Mouse (Mus musculus) heart, embryonic 13.5 days (tissue): ENCODE measurements around the gene Larp4. TPM values are rescaled to one million over a fixed set of nuclear protein-coding genes. Genes with fewer than 3 reads are reported as not detected.

ENCODE experiments used
- ATAC-seq: fragments of 200-750 bp; cut with Nextera tagmentation; 2 replicates; pipeline ENCODE4 v1.8.0; 2017; ENCODE audit warnings: moderate TSS enrichment; ENCODE audit not compliant: insufficient number of reproducible peaks, low FRiP score, low TSS enrichment; ENCODE audit errors: extremely low read depth
- H3K27ac ChIP-seq: fragments of 300-500 bp; sonication (generic); replicated peaks from 2 replicates; pipeline ENCODE4 v1.5.1; 2015; ENCODE audit warnings: moderate library complexity, mild to moderate bottlenecking, inconsistent platforms
- H3K27me3 ChIP-seq: fragments of 300-500 bp; sonication (generic); replicated peaks from 2 replicates; pipeline ENCODE4 v1.6.1; 2015; ENCODE audit warnings: mild to moderate bottlenecking, inconsistent platforms
- H3K36me3 ChIP-seq: fragments of 300-500 bp; sonication (generic); 2 replicates; pipeline ENCODE4 v1.6.1; 2015; ENCODE audit warnings: mild to moderate bottlenecking, inconsistent platforms
- H3K4me1 ChIP-seq: fragments of 300-500 bp; sonication (generic); 2 replicates; pipeline ENCODE4 v1.6.1; 2015; ENCODE audit warnings: inconsistent platforms
- H3K4me2 ChIP-seq: fragments of 300-500 bp; sonication (generic); 2 replicates; pipeline ENCODE4 v1.6.1; 2015; ENCODE audit warnings: inconsistent platforms, mild to moderate bottlenecking, moderate library complexity
- H3K4me3 ChIP-seq: fragments of 300-500 bp; sonication (generic); 2 replicates; pipeline ENCODE4 v1.5.1; 2015; ENCODE audit warnings: moderate library complexity, mild to moderate bottlenecking, inconsistent platforms
- H3K9ac ChIP-seq: fragments of 300-500 bp; sonication (generic); 2 replicates; pipeline ENCODE4 v1.6.1; 2015; ENCODE audit warnings: inconsistent platforms, mild to moderate bottlenecking, moderate library complexity
- H3K9me3 ChIP-seq: fragments of 300-500 bp; sonication (generic); 2 replicates; pipeline ENCODE4 v1.6.1; 2016; ENCODE audit warnings: inconsistent platforms
- WGBS: fragments of 180-500 bp; shearing (Covaris S2); methylation state at CpG from one replicate; pipeline ENCODE4 v1.1.7; 2015; ENCODE audit warnings: mixed read lengths; 5-methylcytosine and 5-hydroxymethylcytosine counted together
- polyA plus RNA-seq: library from polyadenylated mRNA; unstranded; fragments of >200 nt; fragmentation: Nextera tagmentation; extraction: Ambion mirVana; gene quantifications from 2 replicates; pipeline ENCODE4 v1.2.1, GENCODE M21; 2015

The Larp4 gene
- polyA plus RNA-seq, 1 experiment from 2014 or later: 25.2 TPM

DNA sequence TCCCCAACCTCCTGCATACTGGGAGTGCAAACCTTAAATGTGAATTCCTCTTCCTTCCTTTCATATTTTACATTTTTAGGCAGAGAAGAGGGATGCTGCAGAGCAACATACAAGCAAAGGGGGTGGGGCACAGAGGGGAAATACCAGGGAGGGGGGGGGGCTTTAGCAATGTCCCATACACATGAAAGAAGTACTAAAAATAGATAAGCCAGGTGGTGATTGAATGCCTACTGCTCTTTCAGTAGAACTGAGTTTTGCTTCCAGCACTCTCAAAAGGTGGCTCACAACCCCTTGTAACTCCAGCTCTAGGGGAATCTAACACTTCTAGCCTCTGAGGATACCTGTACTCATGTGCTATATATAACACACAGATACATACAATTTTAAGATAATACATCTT is 36.3 kb downstream of the Larp4 start:
- H3K9ac ChIP-seq: no peak overlapping the region
- no peak overlapping the region for H3K4me3 ChIP-seq
- no peak overlapping the region for H3K27ac ChIP-seq
- H3K4me1 ChIP-seq: peaks cover 11% of the 10 kb centered on the region
- H3K4me2 ChIP-seq: no peak overlapping the region
- H3K27me3 ChIP-seq: no peaks in the 10 kb centered on the region
- no peaks in the 10 kb centered on the region for H3K9me3 ChIP-seq
- peaks cover 99% of the 10 kb centered on the region for H3K36me3 ChIP-seq
- ATAC-seq: no peak

- no peak for ATAC-seq
- Histone ChIP-seq H3K4me2 (no peak overlapping the region), H3K36me3 (peaks cover 23% of the 10 kb centered on the region), H3K4me3 (no peak overlapping the region), H3K4me1 (peaks cover 16% of the 10 kb centered on the region), H3K9ac (no peak overlapping the region), H3K27me3 (no peaks in the 10 kb centered on the region), H3K9me3 (no peaks in the 10 kb centered on the region), H3K27ac (no peak overlapping the region)
- 74% methylated on average over 6 of the region's 6 CpGs for whole genome bisulfite sequencing
Observed at GRCm38 (mm10) chr15:100018280-100018899, 48.5 kb downstream of the Larp4 start.

DNA sequence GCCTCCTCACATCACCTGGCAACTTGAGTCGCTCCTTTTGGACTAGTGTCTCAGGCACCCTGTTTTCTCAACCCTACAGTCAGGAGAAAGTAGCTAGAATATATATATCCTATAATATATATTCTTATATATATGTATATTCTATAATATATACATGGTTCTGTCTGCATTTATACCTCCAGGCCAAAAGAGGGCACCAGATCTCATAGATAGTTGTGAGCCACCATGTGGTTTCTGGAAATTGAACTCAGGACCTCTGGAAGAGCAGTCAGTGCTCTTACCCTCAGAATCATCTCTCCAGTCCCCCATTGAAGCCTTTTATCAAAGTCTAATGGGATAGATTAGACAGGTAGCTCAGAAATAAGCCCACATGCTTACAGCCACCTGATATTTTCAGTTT is 51.3 kb downstream of the Larp4 start:
- Histone ChIP-seq H3K9me3 (no peaks in the 10 kb centered on the region), H3K4me3 (no peak overlapping the region), H3K4me2 (no peak overlapping the region), H3K27me3 (no peaks in the 10 kb centered on the region), H3K27ac (no peak overlapping the region), H3K9ac (no peak overlapping the region), H3K4me1 (peaks cover 21% of the 10 kb centered on the region), H3K36me3 (peaks cover 14% of the 10 kb centered on the region)
- no peak for ATAC-seq
- 96% methylated on average over 1 of the region's 1 CpGs for WGBS

DNA sequence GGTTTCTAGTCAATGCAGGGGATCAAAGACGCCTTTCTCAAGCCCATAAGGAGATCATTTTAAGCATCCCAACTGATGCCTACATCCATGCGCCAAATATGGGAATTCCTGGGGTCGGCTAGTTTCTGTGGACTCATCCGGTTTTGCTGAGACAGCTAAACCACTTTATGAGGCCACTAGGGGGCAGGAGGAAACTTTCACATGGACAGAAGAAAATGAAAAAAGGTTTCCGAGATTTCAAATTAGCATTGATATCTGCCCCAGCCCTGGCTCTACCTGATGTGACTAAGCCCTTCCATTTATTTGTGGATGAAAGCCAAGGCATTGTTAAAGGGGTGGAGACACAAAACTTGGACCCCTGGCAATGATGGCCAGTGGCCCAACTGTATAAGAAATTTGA is 53.1 kb downstream of the Larp4 start:
- no peak overlapping the region for H3K27ac ChIP-seq
- H3K27me3 ChIP-seq: no peaks in the 10 kb centered on the region
- H3K4me2 ChIP-seq: no peak overlapping the region
- no peaks in the 10 kb centered on the region for H3K9me3 ChIP-seq
- peaks cover 5% of the 10 kb centered on the region; the same call in 1 of the 2 replicates for H3K36me3 ChIP-seq
- peaks cover 21% of the 10 kb centered on the region for H3K4me1 ChIP-seq
- no peak overlapping the region for H3K4me3 ChIP-seq
- ATAC-seq: no peak
- 13% methylated on average over 5 of the region's 5 CpGs for WGBS
- no peak overlapping the region for H3K9ac ChIP-seq

DNA sequence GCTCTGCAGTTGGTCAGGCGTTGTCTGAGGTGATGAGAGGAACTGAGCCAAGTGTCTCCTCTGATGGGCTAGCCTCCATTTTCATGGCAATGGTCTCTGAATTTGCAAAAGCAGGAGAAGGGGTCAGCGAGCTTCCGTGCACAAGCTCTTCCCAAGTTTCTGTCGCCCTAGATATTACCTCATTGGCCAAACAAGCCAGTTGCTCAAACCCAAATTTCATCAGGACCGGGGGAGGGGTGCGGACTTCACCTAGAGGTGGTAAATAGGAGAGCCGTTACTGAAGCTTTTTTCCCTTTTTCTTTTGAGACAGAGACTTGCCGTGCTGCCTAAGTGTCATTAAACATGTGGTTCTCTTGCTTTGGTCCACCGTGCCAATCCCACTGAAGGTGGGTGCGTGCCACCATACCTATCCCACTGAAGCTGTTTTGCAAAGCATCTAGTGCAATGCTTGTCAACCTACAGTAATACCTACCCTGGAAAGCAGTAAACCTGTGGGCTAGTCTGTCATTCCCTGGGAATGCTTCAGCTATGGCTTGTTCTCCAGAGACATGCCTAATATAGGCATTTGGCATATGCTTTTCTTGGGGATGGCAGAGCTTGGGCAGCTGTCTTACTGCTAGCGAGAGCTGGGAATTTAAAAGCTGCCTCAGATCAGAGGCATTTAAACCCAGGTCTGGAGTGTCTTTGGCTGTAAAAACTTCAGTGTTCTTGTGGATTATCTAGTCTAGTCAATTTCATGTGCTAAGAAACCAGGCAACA is 55.4 kb downstream of the Larp4 start:
- ATAC-seq: no peak
- WGBS: 68% methylated on average over 11 of the region's 11 CpGs

GRCm38 (mm10) chr15:100028133-100028532 is 58.3 kb downstream of the Larp4 start:
- H3K9me3 ChIP-seq: no peaks in the 10 kb centered on the region
- H3K4me2 ChIP-seq: no peak overlapping the region
- no peaks in the 10 kb centered on the region for H3K27me3 ChIP-seq
- no peak overlapping the region for H3K4me3 ChIP-seq
- no peaks in the 10 kb centered on the region for H3K36me3 ChIP-seq
- H3K9ac ChIP-seq: no peak overlapping the region
- H3K4me1 ChIP-seq: peaks cover 7% of the 10 kb centered on the region; the same call in 1 of the 2 replicates
- no peak for ATAC-seq
- no peak overlapping the region for H3K27ac ChIP-seq
- 71% methylated on average over 2 of the region's 2 CpGs for WGBS

More for the DNA sequence above, 55.4 kb downstream of the Larp4 start:
- Histone ChIP-seq H3K4me1 (peaks cover 7% of the 10 kb centered on the region; the same call in 1 of the 2 replicates), H3K36me3 (peaks cover 5% of the 10 kb centered on the region; the same call in 1 of the 2 replicates), H3K27me3 (no peaks in the 10 kb centered on the region), H3K4me2 (no peak overlapping the region), H3K27ac (no peak overlapping the region), H3K9ac (no peak overlapping the region), H3K4me3 (no peak overlapping the region), H3K9me3 (no peaks in the 10 kb centered on the region)

GRCm38 (mm10) chr15:100029497-100029896 is 59.6 kb downstream of the Larp4 start:
- peaks cover 7% of the 10 kb centered on the region; the same call in 1 of the 2 replicates for H3K4me1 ChIP-seq
- H3K9ac ChIP-seq: no peak overlapping the region
- H3K4me3 ChIP-seq: no peak overlapping the region
- H3K9me3 ChIP-seq: no peaks in the 10 kb centered on the region
- WGBS: 69% methylated on average over 8 of the region's 8 CpGs
- H3K36me3 ChIP-seq: no peaks in the 10 kb centered on the region
- H3K27me3 ChIP-seq: no peaks in the 10 kb centered on the region
- H3K4me2 ChIP-seq: no peak overlapping the region
- no peak for ATAC-seq
- no peak overlapping the region for H3K27ac ChIP-seq

DNA sequence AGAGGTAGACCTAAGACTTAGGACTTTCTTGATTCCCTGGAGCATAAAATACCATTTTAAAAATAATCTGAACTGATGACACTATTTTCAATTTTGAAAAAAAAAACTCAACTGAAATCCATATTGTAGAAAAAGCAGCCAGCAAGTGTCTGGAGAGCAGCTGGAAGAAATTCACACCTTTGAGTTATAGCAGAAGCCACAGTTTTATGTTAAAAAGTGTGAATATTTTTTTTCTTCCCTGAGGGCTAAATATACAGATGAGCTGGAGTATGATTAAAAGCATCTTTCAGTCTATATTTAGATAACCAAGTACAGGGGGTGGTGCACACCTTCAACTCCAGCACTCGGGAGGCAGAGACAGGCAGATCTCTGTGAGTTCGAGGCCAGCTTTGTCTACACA is 60.0 kb downstream of the Larp4 start:
- Histone ChIP-seq H3K27me3 (no peaks in the 10 kb centered on the region), H3K9me3 (no peaks in the 10 kb centered on the region), H3K4me1 (peaks cover 6% of the 10 kb centered on the region; the same call in 1 of the 2 replicates), H3K27ac (no peak overlapping the region), H3K4me2 (no peak overlapping the region), H3K9ac (no peak overlapping the region), H3K4me3 (no peak overlapping the region), H3K36me3 (no peaks in the 10 kb centered on the region)
- WGBS: 75% methylated on average over 2 of the region's 2 CpGs
- ATAC-seq: no peak

GRCm38 (mm10) chr15:100032546-100032945 is 62.7 kb downstream of the Larp4 start:
- H3K27ac ChIP-seq: no peak overlapping the region
- H3K36me3 ChIP-seq: no peaks in the 10 kb centered on the region
- no peak overlapping the region for H3K9ac ChIP-seq
- no peak for ATAC-seq
- H3K4me1 ChIP-seq: 0 out of 2 replicates have a peak, but pooled peaks cover 2% of the 10 kb centered on the region
- H3K27me3 ChIP-seq: no peaks in the 10 kb centered on the region
- 85% methylated on average over 3 of the region's 3 CpGs for WGBS
- no peaks in the 10 kb centered on the region for H3K9me3 ChIP-seq
- H3K4me2 ChIP-seq: no peak overlapping the region
- no peak overlapping the region for H3K4me3 ChIP-seq

DNA sequence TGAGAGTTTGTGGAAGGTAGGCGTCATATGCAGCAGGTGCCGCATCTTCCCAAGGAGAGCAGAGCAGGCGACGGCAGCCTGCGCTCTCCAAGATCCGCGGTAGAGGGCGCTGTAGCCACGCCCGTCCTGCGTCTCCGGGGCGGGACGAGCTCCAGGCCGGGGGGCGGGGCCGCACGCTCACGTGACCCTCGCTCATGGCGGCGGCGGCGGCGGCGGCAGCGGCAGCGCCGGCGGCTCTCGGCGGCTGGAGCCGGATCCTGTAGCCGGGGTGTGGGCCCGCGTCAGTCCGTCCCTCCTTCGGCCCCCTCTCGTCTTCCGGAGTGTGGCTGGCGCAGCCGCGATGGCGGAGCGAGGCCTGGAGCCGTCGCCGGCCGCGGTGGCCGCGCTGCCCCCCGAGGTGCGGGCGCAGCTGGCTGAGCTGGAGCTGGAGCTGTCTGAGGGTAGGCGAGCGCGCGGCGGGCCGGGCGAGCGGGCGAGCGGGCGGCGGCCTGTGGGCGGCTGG is 68.7 kb downstream of the Larp4 start, which contains the start of gene Dip2b:
Gene Dip2b, plus strand, starts transcription at position 195 of the 502 bp plus-strand sequence.
- peak within 1 kb of the TSS; percentile 87 for H3K4me2 ChIP-seq

DNA sequence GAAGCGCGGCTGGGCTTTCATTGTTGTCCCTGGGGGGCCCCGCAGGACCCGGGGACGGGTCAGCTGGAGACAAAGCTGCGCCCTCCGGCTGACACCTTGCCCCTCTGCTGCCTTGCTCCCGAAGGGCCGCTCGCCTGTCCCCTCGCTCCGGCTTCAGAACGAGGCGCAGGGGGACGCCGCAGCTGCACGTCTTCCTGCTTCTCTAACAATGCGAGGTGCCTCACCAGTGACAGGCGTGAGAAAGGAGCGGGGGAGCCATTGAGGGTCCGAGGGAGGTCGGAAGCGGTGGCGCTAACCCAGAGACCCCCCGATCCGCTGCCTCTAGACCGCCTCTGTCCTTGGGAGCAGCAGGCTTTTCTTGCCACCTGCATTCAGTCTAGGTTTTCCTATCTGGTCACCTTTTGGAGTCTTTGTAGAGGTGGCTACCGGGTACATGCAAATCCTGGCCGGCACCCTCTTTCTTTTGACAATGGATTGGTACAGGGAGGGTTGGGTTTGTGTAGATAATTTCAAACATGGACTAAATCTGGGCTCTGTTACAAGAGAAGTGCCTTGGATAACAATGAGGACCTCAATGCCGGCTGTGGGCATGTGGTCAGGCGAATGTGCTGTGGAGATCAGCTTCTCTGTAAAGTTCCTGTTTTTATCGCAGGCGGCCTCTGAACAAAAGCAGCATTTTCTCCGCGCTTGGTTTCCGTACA is 69.3 kb downstream of the Larp4 start:
- no peak; the same call in 1 of the 2 replicates for ATAC-seq
- Histone ChIP-seq H3K4me3 (peak overlapping the region; percentile 94), H3K36me3 (no peaks in the 10 kb centered on the region), H3K9ac (peak overlapping the region; percentile 95), H3K9me3 (no peaks in the 10 kb centered on the region), H3K27me3 (no peaks in the 10 kb centered on the region), H3K4me1 (peaks cover 30% of the 10 kb centered on the region), H3K27ac (peak overlapping the region; percentile 96), H3K4me2 (peak overlapping the region; percentile 87)
- WGBS: under 1% methylated on average over 36 of the region's 36 CpGs

More for the DNA sequence above, 68.7 kb downstream of the Larp4 start, which contains the start of gene Dip2b:
- ATAC-seq: peak; percentile 84
- H3K9me3 ChIP-seq: no peaks in the 10 kb centered on the region
- H3K9ac ChIP-seq: peak within 1 kb of the TSS; percentile 95
- under 1% methylated on average over 65 of the region's 68 CpGs for WGBS
- no peaks in the 10 kb centered on the region for H3K36me3 ChIP-seq
- peaks cover 30% of the 10 kb centered on the region for H3K4me1 ChIP-seq
- no peaks in the 10 kb centered on the region for H3K27me3 ChIP-seq
- peak within 1 kb of the TSS; percentile 96 for H3K27ac ChIP-seq
- peak within 1 kb of the TSS; percentile 94 for H3K4me3 ChIP-seq
